Mouse (Mus musculus): ENCODE data around the gene Fgf15.

GRCm38 (mm10) chr7:144911121-144911520 is 14.8 kb downstream of the Fgf15 start:
- TF ChIP-seq POLR2A (IDR thresholded peaks at IDR 0.05; ENCODE audit: control insufficient read depth, low read depth, low read length): no peak
- no peak for TF ChIP-seq CTCF (IDR thresholded peaks at IDR 0.05; ENCODE audit: control insufficient read depth, insufficient read depth, insufficient replicate concordance, low read depth, low read length)
